Mouse (Mus musculus) limb, embryonic 12.5 days (tissue): ENCODE data around the gene Reep3. TPM values are rescaled to one million over a fixed set of nuclear protein-coding genes. Genes with fewer than 3 reads are reported as not detected.

Experiments
- ATAC-seq: fragments of 200-750 bp; cut with Nextera tagmentation; 2 replicates; pipeline ENCODE4 v1.8.0; 2017; ENCODE audit warnings: low read depth, moderate TSS enrichment; ENCODE audit not compliant: insufficient number of reproducible peaks, insufficient read depth, low FRiP score, low TSS enrichment
- H3K27ac ChIP-seq: fragments of 300-500 bp; sonication (generic); 2 replicates; pipeline ENCODE4 v1.5.1; 2016; ENCODE audit warnings: mild to moderate bottlenecking, moderate library complexity
- H3K27me3 ChIP-seq: fragments of 300-500 bp; sonication (generic); 2 replicates; pipeline ENCODE4 v1.6.1; 2016; ENCODE audit warnings: mild to moderate bottlenecking, moderate library complexity
- H3K36me3 ChIP-seq: fragments of 300-500 bp; sonication (generic); 2 replicates; pipeline ENCODE4 v1.6.1; 2016; ENCODE audit warnings: mild to moderate bottlenecking, moderate library complexity
- H3K4me1 ChIP-seq: fragments of 300-500 bp; sonication (generic); replicated peaks from 2 replicates; pipeline ENCODE4 v1.6.1; 2016
- H3K4me2 ChIP-seq: fragments of 300-500 bp; sonication (generic); 2 replicates; pipeline ENCODE4 v1.6.1; 2016; ENCODE audit warnings: mild to moderate bottlenecking, moderate library complexity
- H3K4me3 ChIP-seq: fragments of 300-500 bp; sonication (generic); replicated peaks from 2 replicates; pipeline ENCODE4 v1.5.1; 2016; ENCODE audit warnings: mild to moderate bottlenecking
- H3K9ac ChIP-seq: fragments of 300-500 bp; sonication (generic); replicated peaks from 2 replicates; pipeline ENCODE4 v1.6.1; 2016; ENCODE audit warnings: mild to moderate bottlenecking, moderate library complexity
- H3K9me3 ChIP-seq: fragments of 300-500 bp; sonication (generic); 2 replicates; pipeline ENCODE4 v1.6.1; 2016; ENCODE audit warnings: mild to moderate bottlenecking, moderate library complexity
- WGBS: fragments of 180-500 bp; shearing (Covaris S2); methylation state at CpG from one replicate; pipeline ENCODE4 v1.1.7; 2016; 5-methylcytosine and 5-hydroxymethylcytosine counted together
- polyA plus RNA-seq: library from polyadenylated mRNA; unstranded; fragments of >200 nt; fragmentation: Nextera tagmentation; extraction: Ambion mirVana; gene quantifications from 2 replicates; pipeline ENCODE4 v1.2.1, GENCODE M21; 2016

Gene Reep3
- polyA plus RNA-seq, 1 experiment from 2014 or later: 33.3 TPM

GRCm38 (mm10) chr10:67029297-67029696 is 67.4 kb downstream of the Reep3 start:
- Histone ChIP-seq H3K27me3 (no peaks in the 10 kb centered on the region), H3K4me1 (peaks cover 28% of the 10 kb centered on the region), H3K9ac (no peak overlapping the region), H3K4me2 (no peak overlapping the region), H3K4me3 (no peak overlapping the region), H3K9me3 (no peaks in the 10 kb centered on the region), H3K36me3 (peaks cover 15% of the 10 kb centered on the region; the same call in 1 of the 2 replicates), H3K27ac (peak overlapping the region; percentile 72)
- WGBS: 60% methylated on average over 12 of the region's 12 CpGs
- no peak for ATAC-seq

- peak overlapping the region; percentile 71; the same call in 1 of the 2 replicates for H3K27ac ChIP-seq
- peaks cover 10% of the 10 kb centered on the region for H3K36me3 ChIP-seq
- no peaks in the 10 kb centered on the region for H3K27me3 ChIP-seq
- no peak for ATAC-seq
- WGBS: 64% methylated on average over 8 of the region's 8 CpGs
- H3K9me3 ChIP-seq: no peaks in the 10 kb centered on the region
- no peak overlapping the region for H3K4me2 ChIP-seq
- H3K4me3 ChIP-seq: no peak overlapping the region
- H3K4me1 ChIP-seq: peaks cover 23% of the 10 kb centered on the region
- H3K9ac ChIP-seq: no peak overlapping the region
Measured at GRCm38 (mm10) chr10:67026375-67026774, 70.4 kb downstream of the Reep3 start.

- H3K27me3 ChIP-seq: no peaks in the 10 kb centered on the region
- peaks cover 23% of the 10 kb centered on the region for H3K4me1 ChIP-seq
- no peak overlapping the region for H3K4me3 ChIP-seq
- peak; percentile 64; the same call in 1 of the 2 replicates for ATAC-seq
- 52% methylated on average over 10 of the region's 10 CpGs for WGBS
- H3K4me2 ChIP-seq: no peak overlapping the region; the same call in 1 of the 2 replicates
- H3K36me3 ChIP-seq: peaks cover 16% of the 10 kb centered on the region
- no peak overlapping the region for H3K9ac ChIP-seq
- no peaks in the 10 kb centered on the region for H3K9me3 ChIP-seq
- peak overlapping the region; percentile 71 for H3K27ac ChIP-seq
Measured at GRCm38 (mm10) chr10:67025573-67026236, 71.0 kb downstream of the Reep3 start.

GRCm38 (mm10) chr10:67024391-67024790 is 72.4 kb downstream of the Reep3 start:
- no peak overlapping the region for H3K9ac ChIP-seq
- no peak for ATAC-seq
- H3K36me3 ChIP-seq: peaks cover 15% of the 10 kb centered on the region
- peaks cover 21% of the 10 kb centered on the region for H3K4me1 ChIP-seq
- H3K9me3 ChIP-seq: no peaks in the 10 kb centered on the region
- no peaks in the 10 kb centered on the region for H3K27me3 ChIP-seq
- 95% methylated on average over 6 of the region's 6 CpGs for WGBS
- H3K4me2 ChIP-seq: no peak overlapping the region
- no peak overlapping the region for H3K4me3 ChIP-seq
- H3K27ac ChIP-seq: no peak overlapping the region

GRCm38 (mm10) chr10:67023092-67023491 is 73.7 kb downstream of the Reep3 start:
- H3K27ac ChIP-seq: no peak overlapping the region
- peaks cover 12% of the 10 kb centered on the region for H3K36me3 ChIP-seq

GRCm38 (mm10) chr10:67021494-67021893 is 75.3 kb downstream of the Reep3 start:
- H3K4me2 ChIP-seq: no peak overlapping the region
- peaks cover 12% of the 10 kb centered on the region for H3K36me3 ChIP-seq
- no peaks in the 10 kb centered on the region for H3K27me3 ChIP-seq
- ATAC-seq: no peak
- peaks cover 33% of the 10 kb centered on the region for H3K4me1 ChIP-seq
- no peaks in the 10 kb centered on the region for H3K9me3 ChIP-seq
- no peak overlapping the region for H3K4me3 ChIP-seq
- 92% methylated on average over 13 of the region's 13 CpGs for WGBS
- no peak overlapping the region for H3K27ac ChIP-seq
- H3K9ac ChIP-seq: no peak overlapping the region

More at GRCm38 (mm10) chr10:67023092-67023491, 73.7 kb downstream of the Reep3 start:
- no peak overlapping the region for H3K4me3 ChIP-seq
- no peaks in the 10 kb centered on the region for H3K9me3 ChIP-seq
- ATAC-seq: no peak
- no peaks in the 10 kb centered on the region for H3K27me3 ChIP-seq
- no peak overlapping the region for H3K9ac ChIP-seq
- no peak overlapping the region for H3K4me2 ChIP-seq
- H3K4me1 ChIP-seq: peaks cover 24% of the 10 kb centered on the region
- WGBS: 93% methylated on average over 9 of the region's 9 CpGs

- H3K4me3 ChIP-seq: no peak overlapping the region
- H3K9me3 ChIP-seq: no peaks in the 10 kb centered on the region
- peaks cover 27% of the 10 kb centered on the region for H3K36me3 ChIP-seq
- no peak overlapping the region for H3K27ac ChIP-seq
- peak; percentile 76; the same call in 1 of the 2 replicates for ATAC-seq
- H3K4me1 ChIP-seq: peaks cover 19% of the 10 kb centered on the region
- H3K27me3 ChIP-seq: no peaks in the 10 kb centered on the region
- 44% methylated on average over 6 of the region's 6 CpGs for WGBS
- H3K9ac ChIP-seq: no peak overlapping the region
- H3K4me2 ChIP-seq: no peak overlapping the region
Measured at GRCm38 (mm10) chr10:67018875-67019274, 77.9 kb downstream of the Reep3 start.

- H3K4me1 ChIP-seq: peaks cover 19% of the 10 kb centered on the region
- H3K9ac ChIP-seq: no peak overlapping the region
- H3K36me3 ChIP-seq: peaks cover 29% of the 10 kb centered on the region
- no peaks in the 10 kb centered on the region for H3K27me3 ChIP-seq
- H3K4me2 ChIP-seq: no peak overlapping the region
- H3K4me3 ChIP-seq: no peak overlapping the region
- no peaks in the 10 kb centered on the region for H3K9me3 ChIP-seq
- ATAC-seq: no peak
- no peak overlapping the region for H3K27ac ChIP-seq
- 83% methylated on average over 4 of the region's 4 CpGs for WGBS
Measured at GRCm38 (mm10) chr10:67017891-67018290, 78.9 kb downstream of the Reep3 start.

GRCm38 (mm10) chr10:67017315-67017714 is 79.4 kb downstream of the Reep3 start:
- H3K27me3 ChIP-seq: no peaks in the 10 kb centered on the region
- no peaks in the 10 kb centered on the region for H3K9me3 ChIP-seq
- no peak overlapping the region for H3K27ac ChIP-seq
- H3K4me2 ChIP-seq: no peak overlapping the region
- peaks cover 19% of the 10 kb centered on the region for H3K4me1 ChIP-seq
- no peak for ATAC-seq
- no peak overlapping the region for H3K9ac ChIP-seq
- H3K4me3 ChIP-seq: no peak overlapping the region
- WGBS: 74% methylated on average over 2 of the region's 2 CpGs
- peaks cover 29% of the 10 kb centered on the region for H3K36me3 ChIP-seq

GRCm38 (mm10) chr10:67016615-67017278 is 80.0 kb downstream of the Reep3 start:
- no peak overlapping the region for H3K27ac ChIP-seq
- H3K27me3 ChIP-seq: no peaks in the 10 kb centered on the region
- H3K9me3 ChIP-seq: no peaks in the 10 kb centered on the region
- H3K36me3 ChIP-seq: peaks cover 29% of the 10 kb centered on the region
- ATAC-seq: no peak
- H3K9ac ChIP-seq: no peak overlapping the region
- H3K4me1 ChIP-seq: peaks cover 19% of the 10 kb centered on the region
- no peak overlapping the region for H3K4me2 ChIP-seq
- H3K4me3 ChIP-seq: no peak overlapping the region
- 51% methylated on average over 4 of the region's 4 CpGs for WGBS

- 82% methylated on average over 12 of the region's 12 CpGs for WGBS
- no peaks in the 10 kb centered on the region for H3K27me3 ChIP-seq
- no peak overlapping the region for H3K4me2 ChIP-seq
- H3K4me1 ChIP-seq: peaks cover 19% of the 10 kb centered on the region
- no peaks in the 10 kb centered on the region for H3K9me3 ChIP-seq
- H3K9ac ChIP-seq: no peak overlapping the region
- no peak overlapping the region for H3K27ac ChIP-seq
- peaks cover 17% of the 10 kb centered on the region for H3K36me3 ChIP-seq
- ATAC-seq: no peak
- no peak overlapping the region for H3K4me3 ChIP-seq
Measured at GRCm38 (mm10) chr10:67014746-67015145, 82.0 kb downstream of the Reep3 start.
